Mouse (Mus musculus) liver, adult 2 months (tissue): ENCODE measurements at regions not wholly inside any gene's neighbourhood (a gene's known extent, or its start where the extent isn't known, plus 50 kb on each side); places are given as distances from the start of the nearest gene placed in this dataset.

Source experiments
- CTCF ChIP-seq: fragments of 200-500 bp; IDR thresholded peaks from 2 replicates; pipeline ENCODE4 v1.5.1; 2011; ENCODE audit warnings: low read depth, low read length, control low read depth
- POLR2A ChIP-seq: fragments of 200-500 bp; IDR thresholded peaks from 2 replicates; pipeline ENCODE4 v1.6.1; 2011; ENCODE audit warnings: low read length, control low read depth; ENCODE audit not compliant: insufficient read depth; ENCODE audit errors: extremely low read depth

DNA sequence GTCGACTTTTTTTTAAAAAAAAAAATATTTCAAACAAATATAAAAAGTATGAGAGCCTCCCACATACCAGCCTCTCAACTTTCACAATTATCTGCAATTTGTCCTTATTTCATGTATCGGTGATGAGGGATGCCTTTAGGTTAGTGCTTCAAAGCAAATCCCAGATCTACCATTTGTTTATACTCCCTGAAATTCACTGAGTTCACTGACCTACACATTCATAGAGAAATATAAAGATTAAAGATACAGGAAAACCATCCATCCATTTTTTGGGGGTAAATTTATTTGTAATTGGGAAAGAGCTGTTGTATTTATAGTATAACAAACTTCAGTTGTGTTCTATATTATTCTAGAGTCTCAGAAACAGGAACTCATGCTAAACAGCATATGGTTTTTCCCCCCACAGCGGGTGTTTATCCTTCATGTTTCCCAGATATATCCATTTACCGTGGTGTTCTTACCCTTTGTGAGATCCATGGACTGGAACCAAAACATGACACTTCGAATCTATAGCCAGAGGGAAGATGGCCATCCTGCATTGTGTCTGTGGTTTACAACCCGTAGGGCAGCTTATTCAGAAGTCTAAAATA, 120.1 kb upstream of the Cpsf6 start:
- TF ChIP-seq CTCF, result no peak
- TF ChIP-seq POLR2A, result no peak
